Mouse (Mus musculus): ENCODE measurements around the gene Olfr1537.

Gene Olfr1537

GRCm38 (mm10) chr9:39249894-39250293 is at the start of gene Olfr1537:
Olfr1537 (minus strand) TSS chr9:39249994.
- no peak for TF ChIP-seq GATA4 (IDR thresholded peaks at IDR 0.05; ENCODE audit: insufficient replicate concordance, low read length)

- TF ChIP-seq GATA4 (IDR thresholded peaks at IDR 0.05; ENCODE audit: insufficient replicate concordance, low read length): no peak
Measured at GRCm38 (mm10) chr9:39287136-39287535, 37.3 kb upstream of the Olfr1537 start.

GRCm38 (mm10) chr9:39276718-39277117 is 26.9 kb upstream of the Olfr1537 start, which contains the start of gene Olfr945:
Olfr945 (minus strand) TSS chr9:39276818.
- no peak for TF ChIP-seq GATA4 (IDR thresholded peaks at IDR 0.05; ENCODE audit: insufficient replicate concordance, low read length)

DNA sequence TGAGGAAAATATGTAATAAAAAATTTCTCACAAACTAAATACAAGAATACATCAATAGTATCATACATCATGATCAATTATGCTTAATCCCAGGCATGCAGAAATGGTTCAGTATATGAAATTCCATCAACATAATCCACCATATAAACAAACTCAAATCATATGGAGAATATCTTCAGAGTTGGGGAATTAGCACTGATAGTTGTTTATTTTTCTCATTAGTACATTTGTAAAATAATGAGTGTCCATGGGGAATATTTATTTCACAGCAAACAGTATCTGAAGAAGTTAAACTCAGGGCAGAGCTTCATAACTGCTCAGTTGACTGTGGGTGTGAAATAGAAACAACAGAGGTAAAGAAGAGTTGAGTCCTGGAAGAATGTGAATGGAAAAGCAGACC is 48.2 kb downstream of the Olfr1537 start, which contains the start of gene Olfr944:
Olfr944 (plus strand) TSS at position 301 of the 400 bp plus-strand sequence.
- TF ChIP-seq GATA4 (IDR thresholded peaks at IDR 0.05; ENCODE audit: insufficient replicate concordance, low read length): no peak

Measured in liver, adult (tissue).